Mouse (Mus musculus): ENCODE data around the gene Gm28230. TPM values are rescaled to one million over a fixed set of nuclear protein-coding genes. Genes with fewer than 3 reads are reported as not detected.

Gene Gm28230
- total RNA-seq, 1 experiment from 2014 or later = not detected

GRCm38 (mm10) chr2:74741979-74742277 is 15.4 kb downstream of the Gm28230 start:
- no peak for ATAC-seq (replicated peaks in 1 of 2; ENCODE audit: insufficient read depth in 1 of 2, low FRiP score in 2 of 2, low TSS enrichment in 1 of 2, low read depth in 1 of 2, poor library complexity in 2 of 2, severe bottlenecking in 2 of 2)

GRCm38 (mm10) chr2:74745540-74746297 is 19.2 kb downstream of the Gm28230 start:
- no peak for ATAC-seq (replicated peaks in 1 of 2; ENCODE audit: insufficient read depth in 1 of 2, low FRiP score in 2 of 2, low TSS enrichment in 1 of 2, low read depth in 1 of 2, poor library complexity in 2 of 2, severe bottlenecking in 2 of 2)

- no peak; a peak in 1 of 4 replicates for ATAC-seq (replicated peaks in 1 of 2; ENCODE audit: insufficient read depth in 1 of 2, low FRiP score in 2 of 2, low TSS enrichment in 1 of 2, low read depth in 1 of 2, poor library complexity in 2 of 2, severe bottlenecking in 2 of 2)
Measured at GRCm38 (mm10) chr2:74746298-74746921, 19.9 kb downstream of the Gm28230 start.

GRCm38 (mm10) chr2:74747006-74747405 is 20.5 kb downstream of the Gm28230 start:
- no peak for ATAC-seq (replicated peaks in 1 of 2; ENCODE audit: insufficient read depth in 1 of 2, low FRiP score in 2 of 2, low TSS enrichment in 1 of 2, low read depth in 1 of 2, poor library complexity in 2 of 2, severe bottlenecking in 2 of 2)

- no peak for ATAC-seq (replicated peaks in 1 of 2; ENCODE audit: insufficient read depth in 1 of 2, low FRiP score in 2 of 2, low TSS enrichment in 1 of 2, low read depth in 1 of 2, poor library complexity in 2 of 2, severe bottlenecking in 2 of 2)
Measured at GRCm38 (mm10) chr2:74747661-74748141, 21.2 kb downstream of the Gm28230 start.

- ATAC-seq (replicated peaks in 1 of 2; ENCODE audit: insufficient read depth in 1 of 2, low FRiP score in 2 of 2, low TSS enrichment in 1 of 2, low read depth in 1 of 2, poor library complexity in 2 of 2, severe bottlenecking in 2 of 2) = no peak
Measured at GRCm38 (mm10) chr2:74748436-74748995, 22.0 kb downstream of the Gm28230 start.

- peak; percentile 70 to 72 for ATAC-seq (replicated peaks in 1 of 2; ENCODE audit: insufficient read depth in 1 of 2, low FRiP score in 2 of 2, low TSS enrichment in 1 of 2, low read depth in 1 of 2, poor library complexity in 2 of 2, severe bottlenecking in 2 of 2)
Measured at GRCm38 (mm10) chr2:74749337-74750121, 23.0 kb downstream of the Gm28230 start.

- ATAC-seq (replicated peaks in 1 of 2; ENCODE audit: insufficient read depth in 1 of 2, low FRiP score in 2 of 2, low TSS enrichment in 1 of 2, low read depth in 1 of 2, poor library complexity in 2 of 2, severe bottlenecking in 2 of 2) = no peak
Measured at GRCm38 (mm10) chr2:74750731-74751250, 24.3 kb downstream of the Gm28230 start.

GRCm38 (mm10) chr2:74751861-74752260 is 25.3 kb downstream of the Gm28230 start:
- no peak for ATAC-seq (replicated peaks in 1 of 2; ENCODE audit: insufficient read depth in 1 of 2, low FRiP score in 2 of 2, low TSS enrichment in 1 of 2, low read depth in 1 of 2, poor library complexity in 2 of 2, severe bottlenecking in 2 of 2)

- no peak for ATAC-seq (replicated peaks in 1 of 2; ENCODE audit: insufficient read depth in 1 of 2, low FRiP score in 2 of 2, low TSS enrichment in 1 of 2, low read depth in 1 of 2, poor library complexity in 2 of 2, severe bottlenecking in 2 of 2)
Measured at GRCm38 (mm10) chr2:74752431-74753174, 26.1 kb downstream of the Gm28230 start.

GRCm38 (mm10) chr2:74753175-74753523 is 26.6 kb downstream of the Gm28230 start:
- ATAC-seq (replicated peaks in 1 of 2; ENCODE audit: insufficient read depth in 1 of 2, low FRiP score in 2 of 2, low TSS enrichment in 1 of 2, low read depth in 1 of 2, poor library complexity in 2 of 2, severe bottlenecking in 2 of 2) = peak; percentile 37 to 44; a peak in 3 of 4 replicates

GRCm38 (mm10) chr2:74753711-74754110 is 27.2 kb downstream of the Gm28230 start:
- no peak for ATAC-seq (replicated peaks in 1 of 2; ENCODE audit: insufficient read depth in 1 of 2, low FRiP score in 2 of 2, low TSS enrichment in 1 of 2, low read depth in 1 of 2, poor library complexity in 2 of 2, severe bottlenecking in 2 of 2)

- ATAC-seq (replicated peaks in 1 of 2; ENCODE audit: insufficient read depth in 1 of 2, low FRiP score in 2 of 2, low TSS enrichment in 1 of 2, low read depth in 1 of 2, poor library complexity in 2 of 2, severe bottlenecking in 2 of 2) = no peak
Measured at GRCm38 (mm10) chr2:74760146-74760545, 33.6 kb downstream of the Gm28230 start.

GRCm38 (mm10) chr2:74761941-74762340 is 35.4 kb downstream of the Gm28230 start:
- ATAC-seq (replicated peaks in 1 of 2; ENCODE audit: insufficient read depth in 1 of 2, low FRiP score in 2 of 2, low TSS enrichment in 1 of 2, low read depth in 1 of 2, poor library complexity in 2 of 2, severe bottlenecking in 2 of 2) = no peak

GRCm38 (mm10) chr2:74762522-74763244 is 36.2 kb downstream of the Gm28230 start, which contains the start of gene Hoxd1:
Gene Hoxd1, plus strand, starts transcription at chr2:74762980.
- peak in 1 of 2 experiments; percentile 32; a peak in 1 of 4 replicates for ATAC-seq (replicated peaks in 1 of 2; ENCODE audit: insufficient read depth in 1 of 2, low FRiP score in 2 of 2, low TSS enrichment in 1 of 2, low read depth in 1 of 2, poor library complexity in 2 of 2, severe bottlenecking in 2 of 2)

- ATAC-seq (replicated peaks in 1 of 2; ENCODE audit: insufficient read depth in 1 of 2, low FRiP score in 2 of 2, low TSS enrichment in 1 of 2, low read depth in 1 of 2, poor library complexity in 2 of 2, severe bottlenecking in 2 of 2) = no peak
Measured at GRCm38 (mm10) chr2:74763245-74763735, 36.8 kb downstream of the Gm28230 start.
